Mouse (Mus musculus): ENCODE data around the gene Celsr1. TPM values are rescaled to one million over a fixed set of nuclear protein-coding genes. Genes with fewer than 3 reads are reported as not detected.

Gene Celsr1
- 1.6 TPM for polyA plus RNA-seq (2017; shearing (Covaris generic))

DNA sequence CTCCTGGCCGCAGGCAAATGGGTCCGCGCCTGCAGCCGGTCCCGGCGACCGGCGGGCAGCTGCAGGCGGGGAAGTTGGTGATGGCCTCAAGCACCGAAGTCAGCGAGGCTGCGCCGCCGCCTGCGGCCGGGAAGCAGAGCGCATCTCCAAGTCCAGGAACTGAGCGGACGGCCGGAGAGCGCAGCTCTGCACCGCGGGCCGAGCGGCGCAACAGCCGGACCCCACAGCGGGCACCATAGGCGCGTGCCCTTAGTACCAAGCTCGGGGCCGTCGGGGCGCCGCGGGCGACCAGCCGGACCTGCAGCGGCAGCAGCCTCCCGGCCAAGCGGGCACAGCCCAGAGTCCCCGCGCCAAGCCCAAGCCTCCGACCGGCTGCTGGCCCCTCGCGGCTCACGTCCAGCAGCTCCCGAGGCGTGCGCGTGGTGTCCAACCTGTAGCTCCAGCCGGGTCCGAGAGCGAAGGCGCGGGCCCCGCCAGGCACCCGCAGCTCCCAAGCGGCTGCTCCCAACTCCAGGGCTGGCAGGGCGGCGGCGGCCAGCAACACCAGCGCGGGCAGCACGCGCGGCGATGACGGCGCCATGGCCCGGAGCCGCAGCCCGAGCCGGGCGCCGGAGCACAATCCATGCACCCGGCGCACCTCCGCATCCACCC lies at the start of gene Celsr1:
Gene Celsr1, minus strand, starts transcription at position 587 of the 651 bp plus-strand sequence.

DNA sequence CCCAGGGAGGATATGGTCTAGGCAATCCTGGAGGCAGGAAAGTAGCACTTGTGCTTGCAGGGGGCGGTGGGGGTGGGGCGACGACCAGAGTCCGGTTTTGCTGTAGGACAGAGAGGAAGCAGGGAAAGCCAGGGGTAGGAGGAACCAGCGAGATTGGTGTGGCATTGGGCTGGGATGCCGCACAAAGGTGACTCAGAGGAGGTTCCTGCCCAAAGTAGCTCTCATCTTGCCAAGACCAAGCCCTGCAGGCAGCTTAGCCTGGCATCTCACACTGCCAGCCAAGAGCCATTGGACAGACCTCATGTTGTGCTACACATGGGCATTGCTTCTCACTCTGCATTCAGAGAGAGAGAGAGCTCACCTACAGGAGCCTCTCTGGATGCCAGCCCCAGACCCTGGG lies 23.8 kb upstream of the Celsr1 start, which contains the start of gene Gramd4:
Gene Gramd4, plus strand, starts transcription at position 283 of the 400 bp plus-strand sequence.

DNA sequence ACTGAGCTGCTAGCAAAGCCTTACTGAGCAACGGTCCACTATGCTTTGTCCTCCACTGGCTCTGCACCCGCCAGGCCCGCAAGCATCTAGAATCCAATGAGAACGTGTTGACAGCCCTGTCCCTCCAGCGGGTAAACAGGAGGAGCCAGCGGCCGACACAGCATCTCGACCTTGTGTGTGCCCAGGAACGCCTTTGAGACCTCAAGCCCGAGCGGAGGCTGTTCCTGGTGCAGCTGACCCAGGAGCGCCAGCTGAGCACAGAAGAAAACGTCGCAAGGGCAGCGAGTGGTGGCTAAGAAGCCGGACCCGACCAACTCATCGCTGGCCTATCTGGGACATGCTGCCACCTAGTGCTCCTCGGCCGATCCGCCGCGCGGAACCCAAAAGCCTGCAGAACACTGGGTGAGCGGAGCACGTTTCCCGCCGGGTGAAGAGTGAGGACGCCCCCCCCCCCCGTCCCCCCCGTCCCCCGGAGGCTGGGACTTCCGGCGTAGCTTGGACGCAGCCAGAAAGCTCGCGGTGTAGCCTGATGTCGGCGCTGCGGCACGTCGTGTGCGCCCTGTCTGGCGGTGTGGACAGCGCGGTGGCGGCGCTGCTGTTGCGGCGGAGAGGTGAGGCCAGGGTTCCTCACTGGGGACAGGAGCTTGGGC lies 154.6 kb downstream of the Celsr1 start, which contains the start of gene Trmu:
Gene Trmu, plus strand, starts transcription at position 465 of the 650 bp plus-strand sequence.

GRCm38 (mm10) chr15:85859490-85860031 lies 174.0 kb downstream of the Celsr1 start, which contains the start of gene Gtse1:
Gtse1 (plus strand) TSS chr15:85859745.

Other genes with a start within 250 kb of the Celsr1 start
- 43.7 TPM for gene Cdpf1, start 222.1 kb downstream of the Celsr1 start, polyA plus RNA-seq (2017; shearing (Covaris generic))
- gene Pkdrej, start 212.0 kb downstream of the Celsr1 start, polyA plus RNA-seq (2017; shearing (Covaris generic)) = not detected
- gene Ttc38, start 201.5 kb downstream of the Celsr1 start, polyA plus RNA-seq (2017; shearing (Covaris generic)) = 26.6 TPM
- gene Gtse1, start 174.0 kb downstream of the Celsr1 start, polyA plus RNA-seq (2017; shearing (Covaris generic)) = 4.6 TPM
- gene Trmu, start 154.5 kb downstream of the Celsr1 start, polyA plus RNA-seq (2017; shearing (Covaris generic)) = 49.9 TPM
- 21.5 TPM for gene Gramd4, start 23.9 kb upstream of the Celsr1 start, polyA plus RNA-seq (2017; shearing (Covaris generic))
- 4.1 TPM for gene Cerk, start 152.4 kb upstream of the Celsr1 start, polyA plus RNA-seq (2017; shearing (Covaris generic))
- 26.1 TPM for gene Tbc1d22a, start 180.7 kb upstream of the Celsr1 start, polyA plus RNA-seq (2017; shearing (Covaris generic))

Measured in activated CD4-positive, CD25-positive, alpha-beta regulatory T cell, adult 9 weeks (primary cell).